In genomic region chr4:88535742-88536141, GRCm38 (mm10) we compare ENCODE assay signal across 27 mouse cellular contexts. TPM values are rescaled to one million over a fixed set of nuclear protein-coding genes. Genes with fewer than 3 reads are reported as not detected.
DNase-seq lines count a peak whose midpoint lies in the region; ATAC-seq and TF ChIP-seq lines count a peak whose summit lies in the region.
"Had no signal": no experiment of that assay in that cellular context is flagged by ENCODE, and none has a peak within 500 bp of the region (broad histone marks: within the 10 kb centered on the region; RNA-seq: fewer than 3 reads in every experiment).

No protein-coding gene starts in this region.

- TF ChIP-seq CTCF in MEL (IDR thresholded peaks at IDR 0.05 in 2 of 3, conservative IDR thresholded peaks at IDR 0.05 in 1 of 3; ENCODE audit: control insufficient read depth in 1 of 3, insufficient read depth in 1 of 3, low read depth in 2 of 3, low read length in 3 of 3, poor library complexity in 1 of 3, severe bottlenecking in 1 of 3) = no peak
- TF ChIP-seq CTCF in lung, adult 2 months (IDR thresholded peaks at IDR 0.05; ENCODE audit: insufficient read depth, low read length) = no peak

- H3K27me3 ChIP-seq in MEL (ENCODE audit: control insufficient read depth in 1 of 2, insufficient read depth in 2 of 2, low read length in 2 of 2) = no peaks in the 10 kb centered on the region; a peak in 1 of 4 replicates
- H3K27me3 ChIP-seq in liver, embryonic 15.5 days = no peaks in the 10 kb centered on the region
- H3K27me3 ChIP-seq: neural tube, embryonic 15.5 days had no signal

- no peaks in the 10 kb centered on the region for H3K79me2 ChIP-seq in MEL (ENCODE audit: control insufficient read depth, insufficient read depth, low read length, poor library complexity)

- TF ChIP-seq RAD21 in MEL (IDR thresholded peaks at IDR 0.05; ENCODE audit: low read depth, low read length) = no peak

- no peak overlapping the region for H3K4me3 ChIP-seq in MEL (ENCODE audit: control insufficient read depth in 1 of 2, insufficient read depth in 1 of 2, low read depth in 2 of 2, low read length in 2 of 2)
- H3K4me3 ChIP-seq in liver, embryonic 15.5 days (replicated peaks) = no peak overlapping the region
- no peak overlapping the region for H3K4me3 ChIP-seq in lung, adult 2 months (replicated peaks; ENCODE audit: extremely low read depth, low read depth, low read length)
- H3K4me3 ChIP-seq: forebrain, embryonic 10.5 days; neural tube, embryonic 15.5 days had no signal

- no peaks in the 10 kb centered on the region for H3K36me3 ChIP-seq in MEL (ENCODE audit: control insufficient read depth in 1 of 2, insufficient read depth in 2 of 2, low read length in 2 of 2)
- no peaks in the 10 kb centered on the region for H3K36me3 ChIP-seq in liver, embryonic 15.5 days (replicated peaks)
- H3K36me3 ChIP-seq: forebrain, embryonic 10.5 days; neural tube, embryonic 15.5 days had no signal

- DNase-seq in heart, postnatal 10 days = peak; percentile 15 to 22
- no peak for DNase-seq in heart, postnatal 36 days
- DNase-seq in MEL (ENCODE audit: low read depth, low spot score) = peak; percentile 22
- DNase-seq in layer of hippocampus, postnatal 36 days = no peak
- no peak for DNase-seq in left cerebral cortex, postnatal 10 days (ENCODE audit: extremely low spot score in 1 of 2, low spot score in 2 of 2)
- no peak for DNase-seq in lung, adult 2 months
- DNase-seq: cerebellum, adult 9-11 months; gastrocnemius, postnatal 10 days; midbrain, embryonic 14.5 days; thymus, postnatal 14 days had no signal

- TF ChIP-seq EP300 in MEL (IDR thresholded peaks at IDR 0.05; ENCODE audit: low read depth in 1 of 2, low read length in 2 of 2) = no peak

- WGBS in liver, embryonic 15.5 days (ENCODE audit: insufficient replicate concordance) = 32% methylated on average over 1 of the region's 1 CpGs
- WGBS in lung, adult 2 months = 81% methylated on average over 1 of the region's 1 CpGs

- no peak for TF ChIP-seq POLR2A in MEL (IDR thresholded peaks at IDR 0.05; ENCODE audit: control insufficient read depth in 1 of 2, insufficient read depth in 1 of 2, low read depth in 1 of 2, low read length in 2 of 2, poor library complexity in 1 of 2)
- TF ChIP-seq POLR2A in lung, adult 2 months (IDR thresholded peaks at IDR 0.05; ENCODE audit: borderline replicate concordance, extremely low read depth, low read depth, low read length) = no peak

- H3K9ac ChIP-seq in MEL (ENCODE audit: control insufficient read depth, low read depth, low read length, poor library complexity, severe bottlenecking) = no peak overlapping the region
- H3K9ac ChIP-seq in liver, embryonic 15.5 days = no peak overlapping the region
- H3K9ac ChIP-seq: hindbrain, embryonic 14.5 days; neural tube, embryonic 15.5 days had no signal

- intact Hi-C loops in heart, postnatal 10 days (cut with DNase I) = no loop called here
- intact Hi-C loops in heart, postnatal 36 days (cut with DNase I) = no loop called here
- intact Hi-C loops in left cerebral cortex, postnatal 10 days (cut with DNase I) = no loop called here

- no peaks in the 10 kb centered on the region for H3K4me1 ChIP-seq in MEL (ENCODE audit: control insufficient read depth in 1 of 2, insufficient read depth in 2 of 2, low read length in 2 of 2)
- H3K4me1 ChIP-seq in liver, embryonic 15.5 days (replicated peaks) = peaks cover 33% of the 10 kb centered on the region
- H3K4me1 ChIP-seq in lung, adult 2 months (ENCODE audit: control insufficient read depth, insufficient read depth, low read length) = peaks cover 11% of the 10 kb centered on the region; the same call in 1 of the 2 replicates
- H3K4me1 ChIP-seq: forebrain, embryonic 10.5 days; neural tube, embryonic 15.5 days had no signal

- no peaks in the 10 kb centered on the region for H3K9me3 ChIP-seq in MEL (replicated peaks; ENCODE audit: insufficient read depth, low read length)
- no peaks in the 10 kb centered on the region for H3K9me3 ChIP-seq in liver, embryonic 15.5 days (replicated peaks)
- H3K9me3 ChIP-seq: forebrain, embryonic 10.5 days; neural tube, embryonic 15.5 days had no signal

- peak overlapping the region; percentile 45 for H3K4me2 ChIP-seq in liver, embryonic 15.5 days
- H3K4me2 ChIP-seq: hindbrain, embryonic 14.5 days; neural tube, embryonic 15.5 days had no signal

- no peak overlapping the region for H3K27ac ChIP-seq in MEL (ENCODE audit: control insufficient read depth, low read depth, low read length)
- peak overlapping the region; percentile 77 for H3K27ac ChIP-seq in liver, embryonic 15.5 days (replicated peaks)
- H3K27ac ChIP-seq: forebrain, embryonic 10.5 days; hindbrain, embryonic 14.5 days; neural tube, embryonic 15.5 days had no signal

- peak; percentile 96 for ATAC-seq in erythroblast, adult 5-6 weeks (replicated peaks; ENCODE audit: low FRiP score, poor library complexity, severe bottlenecking)
- ATAC-seq in liver, embryonic 15.5 days (ENCODE audit: insufficient read depth) = peak; percentile 95
- ATAC-seq: lung, postnatal 0 days had no signal

TF ChIP-seq in MEL, 35 proteins besides CTCF, POLR2A, EP300 and RAD21:
- TF ChIP-seq TCF12 (IDR thresholded peaks at IDR 0.05; ENCODE audit: low read depth, low read length) (0 out of 2 replicates have a peak, but pooled peaks have one; percentile 34), MYC (IDR thresholded peaks at IDR 0.05; ENCODE audit: low read depth, low read length) (no peak), TAL1 (IDR thresholded peaks at IDR 0.05; ENCODE audit: low read length) (peak; percentile 45)

RNA-seq across cellular contexts. Expression of gene Ifnb1, which starts 13.2 kb away (rescaled TPM):
- not detected for total RNA-seq in heart, postnatal 10 days (2021)
- total RNA-seq in heart, postnatal 36 days (2021) = not detected
- total RNA-seq in MEL (2012; rRNA removed) = not detected in 2 replicates
- polyA plus RNA-seq in MEL (2012; ENCODE audit: insufficient read depth in 1 of 2, insufficient read length in 2 of 2, low read depth in 1 of 2, low replicate concordance in 2 of 2, missing spikeins in 1 of 2) = not detected
- total RNA-seq in erythroblast, adult 5-6 weeks (2015; ENCODE audit: low replicate concordance) = not detected in 2 replicates
- total RNA-seq in erythroblast, adult 5-6 weeks (2017; ENCODE audit: low replicate concordance) = not detected in 2 replicates
- polyA plus RNA-seq in liver, embryonic 15.5 days (2015; fragmentation: Nextera tagmentation; extraction: Ambion mirVana) = not detected in 2 replicates
- not detected for total RNA-seq in layer of hippocampus, postnatal 36 days (2021)
- not detected for total RNA-seq in left cerebral cortex, postnatal 10 days (2021)
- not detected in 2 replicates for polyA plus RNA-seq in lung, adult 2 months (2012; rRNA removed)
- total RNA-seq: adrenal gland, postnatal 4 days; gastrocnemius, postnatal 10 days; heart, postnatal 25 days; layer of hippocampus, postnatal 25 days; left cerebral cortex, postnatal 25 days; megakaryocyte, adult 5-6 weeks had no signal
- polyA plus RNA-seq: embryonic facial prominence, embryonic 14.5 days; forebrain, embryonic 10.5 days; hindbrain, embryonic 14.5 days; intestine, embryonic 14.5 days; kidney, embryonic 16.5 days; large intestine, adult 2 months; limb, embryonic 14.5 days; lung, postnatal 0 days; midbrain, embryonic 14.5 days; neural tube, embryonic 15.5 days; spleen, adult 2 months had no signal

RNA-seq across cellular contexts. Expression of gene Ifna15, which starts 22.3 kb away (rescaled TPM):
- not detected for total RNA-seq in heart, postnatal 10 days (2021)
- total RNA-seq in heart, postnatal 36 days (2021) = not detected
- not detected in 2 replicates for total RNA-seq in MEL (2012; rRNA removed)
- polyA plus RNA-seq in MEL (2012; ENCODE audit: insufficient read depth in 1 of 2, insufficient read length in 2 of 2, low read depth in 1 of 2, low replicate concordance in 2 of 2, missing spikeins in 1 of 2) = not detected
- not detected in 2 replicates for total RNA-seq in erythroblast, adult 5-6 weeks (2015; ENCODE audit: low replicate concordance)
- not detected in 2 replicates for total RNA-seq in erythroblast, adult 5-6 weeks (2017; ENCODE audit: low replicate concordance)
- polyA plus RNA-seq in liver, embryonic 15.5 days (2015; fragmentation: Nextera tagmentation; extraction: Ambion mirVana) = not detected in 2 replicates
- total RNA-seq in layer of hippocampus, postnatal 36 days (2021) = not detected
- not detected for total RNA-seq in left cerebral cortex, postnatal 10 days (2021)
- not detected in 2 replicates for polyA plus RNA-seq in lung, adult 2 months (2012; rRNA removed)
- total RNA-seq: adrenal gland, postnatal 4 days; gastrocnemius, postnatal 10 days; heart, postnatal 25 days; layer of hippocampus, postnatal 25 days; left cerebral cortex, postnatal 25 days; megakaryocyte, adult 5-6 weeks had no signal
- polyA plus RNA-seq: embryonic facial prominence, embryonic 14.5 days; forebrain, embryonic 10.5 days; hindbrain, embryonic 14.5 days; intestine, embryonic 14.5 days; kidney, embryonic 16.5 days; large intestine, adult 2 months; limb, embryonic 14.5 days; lung, postnatal 0 days; midbrain, embryonic 14.5 days; neural tube, embryonic 15.5 days; spleen, adult 2 months had no signal

RNA-seq across cellular contexts. Expression of gene Ifna14, which starts 35.9 kb away (rescaled TPM):
- not detected for total RNA-seq in heart, postnatal 10 days (2021)
- total RNA-seq in heart, postnatal 36 days (2021) = not detected
- not detected in 2 replicates for total RNA-seq in MEL (2012; rRNA removed)
- not detected for polyA plus RNA-seq in MEL (2012; ENCODE audit: insufficient read depth in 1 of 2, insufficient read length in 2 of 2, low read depth in 1 of 2, low replicate concordance in 2 of 2, missing spikeins in 1 of 2)
- not detected in 2 replicates for total RNA-seq in erythroblast, adult 5-6 weeks (2015; ENCODE audit: low replicate concordance)
- total RNA-seq in erythroblast, adult 5-6 weeks (2017; ENCODE audit: low replicate concordance) = not detected in 2 replicates
- polyA plus RNA-seq in liver, embryonic 15.5 days (2015; fragmentation: Nextera tagmentation; extraction: Ambion mirVana) = not detected in 2 replicates
- total RNA-seq in layer of hippocampus, postnatal 36 days (2021) = not detected
- total RNA-seq in left cerebral cortex, postnatal 10 days (2021) = not detected
- polyA plus RNA-seq in lung, adult 2 months (2012; rRNA removed) = not detected in 2 replicates
- total RNA-seq: adrenal gland, postnatal 4 days; gastrocnemius, postnatal 10 days; heart, postnatal 25 days; layer of hippocampus, postnatal 25 days; left cerebral cortex, postnatal 25 days; megakaryocyte, adult 5-6 weeks had no signal
- polyA plus RNA-seq: embryonic facial prominence, embryonic 14.5 days; forebrain, embryonic 10.5 days; hindbrain, embryonic 14.5 days; intestine, embryonic 14.5 days; kidney, embryonic 16.5 days; large intestine, adult 2 months; limb, embryonic 14.5 days; lung, postnatal 0 days; midbrain, embryonic 14.5 days; neural tube, embryonic 15.5 days; spleen, adult 2 months had no signal

RNA-seq across cellular contexts. Expression of gene Ifna9, which starts 56.4 kb away (rescaled TPM):
- total RNA-seq in heart, postnatal 10 days (2021) = not detected
- not detected for total RNA-seq in heart, postnatal 36 days (2021)
- total RNA-seq in MEL (2012; rRNA removed) = not detected in 2 replicates
- polyA plus RNA-seq in MEL (2012; ENCODE audit: insufficient read depth in 1 of 2, insufficient read length in 2 of 2, low read depth in 1 of 2, low replicate concordance in 2 of 2, missing spikeins in 1 of 2) = not detected
- total RNA-seq in erythroblast, adult 5-6 weeks (2015; ENCODE audit: low replicate concordance) = not detected in 2 replicates
- not detected in 2 replicates for total RNA-seq in erythroblast, adult 5-6 weeks (2017; ENCODE audit: low replicate concordance)
- polyA plus RNA-seq in liver, embryonic 15.5 days (2015; fragmentation: Nextera tagmentation; extraction: Ambion mirVana) = not detected in 2 replicates
- not detected for total RNA-seq in layer of hippocampus, postnatal 36 days (2021)
- not detected for total RNA-seq in left cerebral cortex, postnatal 10 days (2021)
- polyA plus RNA-seq in lung, adult 2 months (2012; rRNA removed) = not detected in 2 replicates
- total RNA-seq: adrenal gland, postnatal 4 days; gastrocnemius, postnatal 10 days; heart, postnatal 25 days; layer of hippocampus, postnatal 25 days; left cerebral cortex, postnatal 25 days; megakaryocyte, adult 5-6 weeks had no signal
- polyA plus RNA-seq: embryonic facial prominence, embryonic 14.5 days; forebrain, embryonic 10.5 days; hindbrain, embryonic 14.5 days; intestine, embryonic 14.5 days; kidney, embryonic 16.5 days; large intestine, adult 2 months; limb, embryonic 14.5 days; lung, postnatal 0 days; midbrain, embryonic 14.5 days; neural tube, embryonic 15.5 days; spleen, adult 2 months had no signal

Comparison
In these comparisons a context has a peak if more than half of its experiments do, and no peak if none do; other contexts are left out.
1. DNase-seq: peak in heart, postnatal 10 days (2 of 2) and MEL (single experiment); none in heart, postnatal 36 days (0 of 2), layer of hippocampus, postnatal 36 days (0 of 2), left cerebral cortex, postnatal 10 days (0 of 2) and lung, adult 2 months (single experiment).